Mouse (Mus musculus) heart, postnatal 36 days (tissue): ENCODE results near the gene Gnpnat1. TPM values are rescaled to one million over a fixed set of nuclear protein-coding genes. Genes with fewer than 3 reads are reported as not detected.
A peak's percentile ranks its signal among the peaks of the same experiment; 100 is the strongest.

Source experiments
- DNase-seq, 2 experiments: peaks; one replicate each; pipeline ENCODE4 v3.0.0; 2021 to 2022
- intact Hi-C: fragments of 180-260 bp; cut with DNase I; formaldehyde crosslinking; loops from one replicate; pipeline ENCODE4 v1.15.1; 2025
- total RNA-seq, 2 experiments: library from RNA; stranded (reverse); gene quantifications; 2 replicates each; pipeline ENCODE4 v1.2.3; 2021

Gnpnat1 gene
- total RNA-seq, 2 experiments from 2014 or later: 10.7 to 13.6 TPM

DNA sequence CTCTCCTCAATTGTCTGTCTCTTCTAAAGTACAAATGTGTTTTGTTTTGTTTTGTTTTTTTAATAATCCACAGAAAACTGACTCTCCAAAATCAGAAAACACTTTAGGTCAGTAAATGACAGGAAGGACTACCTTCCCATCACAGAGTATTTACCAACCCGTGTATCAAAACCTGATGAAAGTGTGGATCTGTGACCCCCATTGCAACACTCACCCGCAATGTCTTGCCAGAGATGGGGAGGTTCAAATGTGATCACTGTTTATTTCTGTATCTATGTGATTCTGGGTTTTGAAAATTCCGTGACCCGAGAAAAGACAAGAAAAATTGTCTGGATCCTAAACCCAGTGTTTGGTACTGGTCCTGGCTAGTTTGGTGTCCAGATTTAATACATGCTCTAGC is 11.6 kb upstream of the Gnpnat1 start:
- intact Hi-C loops: no loop called here
- no peak for DNase-seq

DNA sequence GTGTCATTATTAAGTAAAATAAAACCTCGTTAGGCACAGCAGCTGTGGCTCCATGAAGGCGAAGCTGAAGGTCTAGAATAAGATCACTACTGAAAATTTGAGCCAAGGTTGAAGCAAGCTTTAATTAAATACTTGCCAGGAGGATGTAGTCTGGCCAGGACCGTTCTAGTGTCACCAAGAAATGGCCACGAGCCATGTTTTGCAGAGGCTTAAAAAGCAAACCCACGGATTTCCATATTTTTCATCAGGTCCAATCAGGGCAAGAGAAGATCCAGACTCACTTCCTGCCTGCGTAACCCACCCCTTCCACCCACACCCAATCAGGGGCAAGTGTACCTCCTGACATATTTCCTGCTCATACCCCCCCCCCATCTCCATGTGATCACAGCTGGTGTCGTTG is 1.1 kb downstream of the Gnpnat1 start:
- DNase-seq: no peak

DNA sequence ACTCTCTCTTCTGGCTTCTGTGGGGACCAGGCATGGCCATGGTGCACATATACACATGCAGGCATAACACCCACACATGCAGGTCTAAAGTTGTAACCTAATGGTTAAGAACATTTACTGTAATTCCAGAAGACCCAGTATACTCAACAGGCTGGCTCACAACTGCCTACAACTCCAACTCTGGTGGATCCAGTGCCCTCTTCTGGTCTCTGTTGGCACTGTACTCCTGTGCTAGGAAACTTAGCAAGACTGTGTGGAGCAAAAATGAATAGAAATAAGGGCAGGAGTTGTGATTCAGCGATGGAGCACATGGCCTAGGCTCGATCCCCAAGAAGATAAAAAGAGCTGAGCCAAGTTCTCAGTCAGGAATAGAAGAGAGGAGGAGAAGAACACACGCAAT is 4.9 kb downstream of the Gnpnat1 start:
- no peak for DNase-seq

More for the DNA sequence above, 1.1 kb downstream of the Gnpnat1 start:
- intact Hi-C loops: no loop called here

DNA sequence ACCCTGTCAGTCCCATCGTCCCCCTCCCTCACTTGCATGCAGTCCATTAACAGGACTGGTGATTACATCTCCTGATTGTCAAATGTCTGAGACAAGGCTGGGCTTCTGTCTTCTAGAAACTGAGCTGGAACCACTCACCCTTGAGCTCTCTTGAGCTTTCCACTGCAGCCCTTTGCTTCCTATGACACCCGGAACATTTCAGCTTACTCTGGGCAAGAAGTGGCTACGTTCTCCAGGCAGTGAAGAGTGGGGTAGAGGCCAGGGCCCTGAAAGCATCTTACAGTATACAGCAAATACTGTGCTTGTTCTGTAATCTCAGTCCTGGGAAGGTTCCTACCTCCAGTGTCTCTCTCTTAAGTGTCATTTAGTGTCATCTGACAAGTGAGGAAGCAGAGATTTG is 15.5 kb downstream of the Gnpnat1 start:
- intact Hi-C loops: no loop called here
- DNase-seq: no peak

More for the DNA sequence above, 4.9 kb downstream of the Gnpnat1 start:
- intact Hi-C loops: no loop called here

DNA sequence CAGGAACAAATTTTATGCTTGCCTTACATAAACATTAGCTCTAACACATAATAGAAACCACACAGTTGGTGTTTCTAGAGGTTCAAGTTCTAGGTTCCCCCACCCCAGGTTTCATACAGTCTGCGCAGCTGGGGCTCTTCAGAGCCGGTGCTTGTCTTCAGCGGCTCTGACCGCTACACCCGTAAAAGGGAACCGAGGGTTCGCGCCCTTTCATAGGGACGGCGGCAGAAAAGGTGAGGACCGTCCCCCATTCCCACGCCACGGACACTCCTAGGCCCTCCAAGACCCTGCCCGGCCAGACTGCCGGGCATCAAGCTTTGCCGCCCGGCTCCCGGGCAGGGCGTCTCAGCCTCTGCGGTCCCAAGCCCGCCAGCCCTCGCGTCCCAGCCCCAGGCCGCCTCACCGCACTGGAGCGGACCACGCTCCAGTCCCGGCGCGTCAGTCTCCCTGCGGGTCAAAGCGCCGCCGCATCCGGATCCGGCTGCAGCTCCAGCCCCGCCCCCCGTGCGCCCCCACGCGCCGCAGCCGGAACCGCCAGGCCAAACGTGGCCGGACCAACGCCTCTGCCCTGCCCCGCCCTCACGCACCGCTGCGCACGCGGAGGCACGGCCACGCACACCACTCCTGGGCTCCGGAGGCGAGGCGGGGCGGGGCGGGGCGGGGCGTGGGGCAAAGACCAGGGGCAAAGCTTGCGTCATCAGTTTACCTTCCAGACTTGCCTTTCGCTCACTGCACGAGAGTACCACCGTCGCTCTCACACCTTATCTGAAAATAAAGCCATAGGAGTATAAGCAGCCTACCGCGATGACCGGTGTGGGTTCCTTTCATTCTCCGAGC is 16.1 kb downstream of the Gnpnat1 start:
- intact Hi-C loops: no loop called here
- peak; percentile 88 to 90 for DNase-seq

DNA sequence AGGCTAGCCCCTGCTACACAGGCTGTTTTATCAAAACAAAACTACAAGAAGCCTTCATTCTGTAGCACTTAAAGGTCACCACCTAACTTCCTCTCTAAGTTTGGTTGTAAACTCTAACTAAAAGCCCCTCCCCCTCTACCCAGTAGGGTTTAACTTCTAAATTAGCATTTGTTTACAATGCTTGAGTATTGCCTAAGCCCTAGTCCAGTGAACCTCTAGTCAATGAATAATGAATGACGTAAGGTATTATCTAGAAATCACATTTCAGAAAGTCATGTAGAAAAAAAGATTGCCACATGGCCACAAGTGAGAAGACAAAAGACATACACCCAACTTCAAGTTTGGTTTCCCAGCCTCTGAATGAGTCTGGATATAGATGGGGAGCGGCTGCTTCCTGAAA is 17.2 kb downstream of the Gnpnat1 start:
- DNase-seq: no peak
- intact Hi-C loops: no loop called here

DNA sequence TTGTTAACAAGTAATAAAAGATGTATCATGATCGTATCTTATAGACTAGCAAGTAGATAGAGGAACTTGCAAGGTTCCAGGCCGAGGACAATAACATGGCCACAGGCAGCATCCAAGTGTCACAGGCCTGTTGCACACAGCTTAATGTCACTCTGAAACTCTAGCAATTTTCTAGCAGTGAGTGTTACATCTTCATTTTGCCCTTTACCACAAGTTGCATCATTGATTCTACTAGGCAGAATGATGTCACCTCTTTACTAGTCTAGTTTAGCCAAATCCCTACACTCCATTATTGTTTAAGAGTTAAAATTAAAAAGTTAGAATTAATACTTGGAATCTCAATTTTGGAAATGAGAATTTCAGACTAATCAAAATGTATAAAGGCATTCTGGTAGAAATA is 19.1 kb downstream of the Gnpnat1 start:
- intact Hi-C loops: no loop called here
- DNase-seq: no peak

DNA sequence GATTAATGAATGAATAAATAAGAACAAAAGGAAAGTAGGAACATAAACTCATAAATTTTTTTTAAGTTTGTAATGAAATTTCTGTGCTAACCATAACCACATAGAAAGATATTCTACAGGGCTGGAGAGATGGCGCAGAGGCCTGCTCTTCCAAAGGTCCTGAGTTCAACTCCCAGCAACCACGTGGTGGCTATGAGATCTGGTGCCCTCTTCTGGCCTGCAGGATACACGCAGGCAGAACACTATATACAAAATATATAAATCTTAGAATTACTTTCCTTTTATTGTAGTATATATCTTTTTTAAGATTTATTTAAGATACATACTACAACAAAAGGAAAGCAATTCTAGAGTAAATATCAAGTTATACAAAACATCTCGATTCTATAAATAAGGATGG is 21.8 kb downstream of the Gnpnat1 start:
- DNase-seq: no peak
- intact Hi-C loops: loop anchor here (5.0 kb wide), 1 partner anchor 51 kb away; no protein-coding TSS in a partner anchor

DNA sequence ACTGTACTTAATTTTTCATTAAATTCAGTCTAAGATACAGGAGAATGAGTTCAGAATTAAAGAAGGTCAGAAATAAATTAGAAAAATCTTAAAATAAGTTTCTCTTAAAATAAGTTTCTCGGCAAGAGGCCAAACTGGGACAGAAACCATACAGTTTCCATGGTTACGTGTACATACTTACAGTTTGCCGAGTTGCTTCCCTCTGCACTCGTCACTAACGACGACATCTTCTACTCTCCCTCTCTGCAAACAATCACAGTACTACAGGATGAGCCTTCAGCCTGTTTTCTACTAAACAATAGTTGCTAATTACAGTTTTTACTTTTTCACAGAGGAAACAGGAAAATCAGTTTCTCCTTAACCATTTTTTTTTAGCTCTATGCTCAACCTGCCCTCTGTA is 24.0 kb downstream of the Gnpnat1 start:
- DNase-seq: no peak
- intact Hi-C loops: loop anchor here (5.0 kb wide), 1 partner anchor 48 kb away; no protein-coding TSS in a partner anchor

DNA sequence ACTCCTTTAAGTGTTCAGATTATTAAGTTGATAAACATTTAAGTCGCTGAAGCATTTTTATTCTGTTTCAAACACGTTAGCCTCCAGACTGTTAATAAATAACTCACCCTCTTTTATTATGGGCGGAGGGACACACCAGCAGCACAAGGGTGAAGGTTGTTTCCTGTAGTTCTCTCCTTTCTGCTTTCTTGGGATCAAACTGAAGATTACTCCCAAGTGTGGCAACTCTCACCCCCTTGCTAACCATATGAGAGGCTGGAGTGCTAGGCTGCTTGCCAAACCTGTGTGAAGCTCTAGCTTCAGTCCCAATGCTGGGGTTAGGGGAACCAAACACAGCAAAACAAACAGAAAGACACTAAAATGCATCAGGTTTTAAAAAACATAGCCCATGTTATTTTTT is 25.9 kb downstream of the Gnpnat1 start:
- DNase-seq: no peak
- intact Hi-C loops: no loop called here

DNA sequence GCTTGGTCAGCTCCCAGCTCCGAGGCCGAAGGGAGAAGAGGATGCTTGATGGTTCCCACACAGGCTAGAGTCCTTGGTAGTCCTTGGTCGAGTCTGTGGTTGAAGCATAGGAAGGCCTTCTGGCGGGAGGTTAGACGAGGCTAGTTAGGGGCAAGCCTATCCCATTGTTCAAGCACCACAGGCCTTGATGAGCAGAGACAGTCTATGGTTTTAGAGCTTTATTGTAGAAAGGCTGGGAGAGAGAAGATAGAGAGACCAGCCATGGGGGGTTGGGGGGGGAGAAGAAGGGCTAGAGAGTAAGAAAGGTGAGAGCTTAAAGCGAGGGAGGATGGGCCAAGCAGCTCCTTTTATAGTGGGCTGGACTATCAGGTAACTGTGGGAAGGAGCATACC is 39.5 kb downstream of the Gnpnat1 start:
- intact Hi-C loops: no loop called here

DNA sequence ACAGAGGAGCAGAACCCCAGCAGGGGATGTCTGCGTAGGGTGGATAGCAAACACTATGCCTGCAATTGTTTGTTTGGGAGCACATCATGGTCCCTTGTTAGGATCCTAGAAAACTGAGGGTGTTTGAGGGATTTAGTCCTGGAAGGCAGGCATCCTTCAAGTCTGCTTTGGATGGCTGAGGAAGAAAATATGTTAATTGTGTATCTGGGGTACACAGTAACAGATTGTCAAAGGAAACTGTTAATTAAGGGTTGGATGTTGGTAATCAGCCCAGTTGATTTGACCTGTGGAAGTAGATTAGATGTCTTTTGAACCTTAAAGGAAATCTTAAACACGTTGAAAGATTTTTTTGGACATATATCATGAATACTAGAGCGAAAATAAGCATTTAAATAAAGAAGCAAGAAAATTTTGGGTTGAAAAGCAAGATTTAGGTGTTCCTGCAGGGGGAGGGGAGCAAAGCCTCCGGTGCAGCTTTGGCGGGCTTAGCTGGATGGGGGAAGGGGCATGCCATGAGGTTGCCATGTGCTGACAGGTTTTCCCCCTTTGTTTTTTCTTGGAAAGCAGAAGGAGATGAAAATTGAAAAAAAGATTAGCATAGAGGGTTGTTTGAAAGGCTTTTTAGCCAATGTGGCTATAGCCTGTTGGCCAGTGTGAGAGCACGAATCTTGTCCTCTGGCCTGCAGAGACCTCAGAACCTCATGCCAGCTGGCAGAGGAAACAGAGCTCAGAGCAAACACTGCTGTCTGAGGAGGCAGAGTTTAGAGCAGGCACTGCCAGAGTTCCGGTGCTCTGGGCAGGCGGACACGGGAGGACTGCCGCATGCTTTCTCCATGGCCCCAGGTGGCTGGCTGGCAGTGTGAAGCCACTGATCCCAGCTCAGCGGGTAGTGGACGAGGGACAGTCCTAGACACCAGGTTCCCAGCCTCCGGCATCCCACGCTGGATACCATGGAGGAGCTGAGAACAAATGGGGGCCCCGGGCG is 40.2 kb downstream of the Gnpnat1 start:
- intact Hi-C loops: no loop called here
- DNase-seq: peak; percentile 42 to 52

More for the DNA sequence above, 39.5 kb downstream of the Gnpnat1 start:
- DNase-seq: no peak

DNA sequence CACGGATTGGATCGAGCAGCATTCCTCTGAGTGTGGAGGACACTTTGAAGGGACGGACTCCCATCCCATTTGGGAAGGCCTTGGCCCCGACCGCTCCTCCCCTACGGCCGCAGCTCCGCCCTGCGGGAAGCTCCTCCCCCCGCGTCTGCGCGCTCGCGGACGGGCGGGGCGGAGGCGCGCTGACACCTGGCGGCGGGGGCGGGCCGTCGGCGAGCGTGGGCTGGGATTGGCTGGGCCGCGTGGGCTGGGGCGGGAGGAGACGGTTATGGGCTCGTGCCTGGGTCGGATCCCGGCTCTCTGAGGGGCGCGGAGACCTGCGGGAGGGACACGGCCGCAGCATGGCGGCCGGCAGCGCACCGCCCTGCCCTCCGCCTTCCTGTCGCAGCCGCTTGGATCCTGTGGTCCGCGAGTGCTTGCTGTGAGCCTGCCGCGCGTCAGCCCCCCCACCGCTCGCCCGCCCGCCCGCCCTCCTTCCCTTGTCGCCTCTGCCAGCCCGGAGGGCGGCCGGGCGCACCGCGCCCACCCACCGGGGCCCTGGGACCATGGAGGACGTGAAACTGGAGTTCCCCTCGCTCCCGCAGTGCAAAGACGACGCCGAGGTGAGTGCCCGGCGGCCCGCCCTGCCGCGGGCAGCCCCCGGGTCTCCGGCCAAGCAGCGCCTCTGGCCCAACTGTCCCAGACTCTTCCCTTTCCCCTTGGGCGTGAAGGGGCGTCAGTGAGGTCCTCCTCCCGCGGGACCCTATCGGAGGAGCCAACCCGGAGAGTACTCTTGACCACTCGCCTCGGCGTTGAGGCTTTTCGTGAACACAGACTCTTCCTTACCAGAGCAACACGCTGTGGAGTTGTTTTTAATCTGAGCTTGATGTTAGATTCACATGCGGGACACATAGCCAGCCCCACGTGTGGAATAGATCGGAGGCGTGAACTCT is 53.5 kb downstream of the Gnpnat1 start, which contains the start of gene Styx:
Gene Styx, plus strand, starts transcription at position 163 of the 929 bp plus-strand sequence.
- intact Hi-C loops: loop anchor here (2.0 kb wide), 1 partner anchor 20 kb away; no protein-coding TSS in a partner anchor
- DNase-seq: peak; percentile 96 to 97

DNA sequence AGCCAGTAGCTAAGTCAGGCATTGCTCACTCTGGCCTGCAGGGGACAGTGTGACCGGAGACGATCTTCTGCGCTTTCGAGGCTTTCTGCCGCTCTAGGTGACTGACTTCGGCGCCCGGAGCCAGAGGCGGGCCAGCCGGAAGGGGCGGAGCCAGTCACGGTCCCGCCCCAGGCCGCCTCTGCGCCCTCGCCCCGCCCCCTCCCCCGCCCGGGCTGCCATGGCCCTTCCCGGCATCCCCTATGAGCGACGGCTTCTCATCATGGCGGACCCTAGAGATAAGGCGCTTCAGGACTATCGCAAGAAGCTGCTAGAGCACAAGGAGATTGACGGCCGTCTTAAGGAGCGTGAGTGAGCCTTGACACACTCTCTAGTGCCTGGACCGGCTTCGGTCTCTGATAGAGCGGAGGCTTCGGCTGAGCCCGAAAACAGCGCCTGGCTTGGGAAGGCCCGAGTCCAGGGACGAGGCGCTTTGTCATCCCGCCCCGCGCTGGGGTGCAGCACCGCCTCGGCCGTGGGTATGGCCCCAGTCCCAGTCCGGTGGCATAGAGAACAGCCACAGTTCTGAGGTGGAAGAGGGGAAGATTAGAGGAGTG is 75.0 kb downstream of the Gnpnat1 start, which contains the start of gene Psmc6:
Gene Psmc6, plus strand, starts transcription at position 200 of the 593 bp plus-strand sequence.
- intact Hi-C loops: loop anchor here (2.0 to 5.0 kb wide), 3 partner anchors 21 to 112 kb away; partner anchors contain the start of genes Gpr137c and Styx
- peak; percentile 89 to 90 for DNase-seq

DNA sequence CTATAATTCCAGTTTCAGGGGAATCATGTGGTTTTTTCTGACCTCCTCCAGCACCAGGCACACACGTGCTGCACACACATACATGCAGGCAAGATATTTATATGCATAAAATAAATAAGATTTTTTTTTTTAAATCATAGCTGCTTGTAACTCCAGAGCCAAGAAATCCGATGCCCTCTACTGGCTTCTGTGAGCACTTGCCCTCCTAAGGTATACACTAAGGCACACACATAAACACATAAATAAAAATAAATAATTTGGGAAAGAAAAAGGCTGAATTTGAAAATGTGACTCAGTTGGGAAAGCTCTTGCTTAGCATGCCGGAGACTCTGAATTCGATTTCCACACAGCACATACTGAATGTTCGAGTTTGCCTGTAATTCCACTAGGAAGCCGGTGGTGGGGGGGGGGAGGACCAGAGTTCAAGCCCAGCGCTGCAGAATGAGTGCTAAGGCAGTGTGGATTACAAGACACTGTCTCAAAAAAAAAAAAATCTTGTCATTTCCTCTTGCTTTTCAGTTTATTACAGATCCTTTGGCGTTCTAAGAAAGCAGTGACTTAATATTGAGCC is 75.6 kb downstream of the Gnpnat1 start:
- DNase-seq: no peak
- intact Hi-C loops: no loop called here

DNA sequence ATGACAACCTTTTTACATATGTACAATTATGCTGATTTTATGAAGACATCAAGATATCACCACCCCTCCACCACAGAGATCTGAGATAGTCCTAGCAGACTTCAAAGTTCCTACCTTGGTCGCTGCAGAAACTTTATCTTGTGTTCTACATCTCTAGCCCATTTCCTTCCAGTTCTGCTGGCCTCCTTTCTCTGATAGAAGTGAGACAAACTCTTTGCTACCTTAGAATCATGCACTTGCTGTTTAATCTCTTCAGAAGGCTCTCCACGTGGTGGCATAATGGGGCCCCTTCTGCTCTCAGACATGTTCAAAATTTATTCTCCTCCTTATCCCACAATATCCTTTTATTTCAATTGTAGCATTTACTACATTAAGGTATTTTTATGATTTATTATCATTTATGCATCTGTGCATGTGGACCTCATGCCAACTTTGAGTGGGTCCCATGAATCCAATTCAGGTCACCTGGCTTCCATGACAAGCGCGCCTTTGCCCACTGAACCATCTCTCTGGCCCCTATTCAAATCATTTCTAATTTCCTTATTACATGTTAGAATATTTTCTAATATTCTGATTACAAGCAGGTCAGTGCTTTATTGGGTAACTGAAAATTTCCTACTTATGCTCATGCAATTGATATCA is 76.5 kb downstream of the Gnpnat1 start:
- no peak for DNase-seq
- intact Hi-C loops: no loop called here
